Mouse (Mus musculus) c-Kit-positive CD71-positive TER-119-positive erythroid progenitor cells, embryonic 14.5 days (primary cell): ENCODE data around the gene BC107364.
"Not testable (repeated sequence)": the region's sequence is repeated elsewhere in the genome, so short reads cannot be mapped to it uniquely, and the experiment has no call there.

Experiments used
- DNase-seq: peaks from one replicate; pipeline ENCODE4 v3.0.0-alpha.2; 2013; ENCODE audit warnings: low spot score

The BC107364 gene

GRCm38 (mm10) chr3:96452262-96452661 is at the start of gene BC107364:
BC107364 (minus strand) TSS chr3:96452306.
- not testable (repeated sequence) for DNase-seq

- peak; percentile 92 for DNase-seq
Observed at GRCm38 (mm10) chr3:96501391-96502115, 49.4 kb upstream of the BC107364 start.

- DNase-seq: peak; percentile 87
Observed at GRCm38 (mm10) chr3:96500691-96501265, 48.7 kb upstream of the BC107364 start.

GRCm38 (mm10) chr3:96500289-96500621 is 48.1 kb upstream of the BC107364 start:
- peak; percentile 91 for DNase-seq

- DNase-seq: peak; percentile 86
Observed at GRCm38 (mm10) chr3:96499481-96500288, 47.6 kb upstream of the BC107364 start.

GRCm38 (mm10) chr3:96498476-96499245 is 46.6 kb upstream of the BC107364 start:
- no peak for DNase-seq

GRCm38 (mm10) chr3:96497451-96498028 is 45.4 kb upstream of the BC107364 start:
- peak; percentile 76 for DNase-seq

GRCm38 (mm10) chr3:96496620-96497275 is 44.6 kb upstream of the BC107364 start:
- DNase-seq: not testable (repeated sequence)

- DNase-seq: no peak
Observed at GRCm38 (mm10) chr3:96496216-96496615, 44.1 kb upstream of the BC107364 start.

GRCm38 (mm10) chr3:96495490-96496210 is 43.5 kb upstream of the BC107364 start:
- no peak for DNase-seq

- no peak for DNase-seq
Observed at GRCm38 (mm10) chr3:96494912-96495311, 42.8 kb upstream of the BC107364 start.

- not testable (repeated sequence) for DNase-seq
Observed at GRCm38 (mm10) chr3:96494456-96494855, 42.4 kb upstream of the BC107364 start.

- not testable (repeated sequence) for DNase-seq
Observed at GRCm38 (mm10) chr3:96489636-96490035, 37.5 kb upstream of the BC107364 start.

GRCm38 (mm10) chr3:96488907-96489629 is 37.0 kb upstream of the BC107364 start:
- not testable (repeated sequence) for DNase-seq

- not testable (repeated sequence) for DNase-seq
Observed at GRCm38 (mm10) chr3:96488290-96488906, 36.3 kb upstream of the BC107364 start.

GRCm38 (mm10) chr3:96487596-96488289 is 35.6 kb upstream of the BC107364 start:
- no peak for DNase-seq

GRCm38 (mm10) chr3:96486828-96487559 is 34.9 kb upstream of the BC107364 start:
- DNase-seq: not testable (repeated sequence)
